Mouse (Mus musculus): ENCODE measurements around the gene Cog8.

GRCm38 (mm10) chr8:107023479-107023878, 33.0 kb downstream of the Cog8 start:
- TF ChIP-seq ZC3H11A (IDR thresholded peaks at IDR 0.05; ENCODE audit: borderline replicate concordance, low read depth, low read length): no peak
- no peak for TF ChIP-seq ZNF384 (IDR thresholded peaks at IDR 0.05; ENCODE audit: low read depth, low read length)
- TF ChIP-seq CHD2 (IDR thresholded peaks at IDR 0.05; ENCODE audit: low read depth, low read length): no peak
- TF ChIP-seq MAFK (IDR thresholded peaks at IDR 0.05; ENCODE audit: insufficient read depth, low read depth, low read length): no peak
- no peak for TF ChIP-seq HCFC1 (IDR thresholded peaks at IDR 0.05; ENCODE audit: borderline replicate concordance, insufficient read depth, low read length)
